In the genomic region with DNA sequence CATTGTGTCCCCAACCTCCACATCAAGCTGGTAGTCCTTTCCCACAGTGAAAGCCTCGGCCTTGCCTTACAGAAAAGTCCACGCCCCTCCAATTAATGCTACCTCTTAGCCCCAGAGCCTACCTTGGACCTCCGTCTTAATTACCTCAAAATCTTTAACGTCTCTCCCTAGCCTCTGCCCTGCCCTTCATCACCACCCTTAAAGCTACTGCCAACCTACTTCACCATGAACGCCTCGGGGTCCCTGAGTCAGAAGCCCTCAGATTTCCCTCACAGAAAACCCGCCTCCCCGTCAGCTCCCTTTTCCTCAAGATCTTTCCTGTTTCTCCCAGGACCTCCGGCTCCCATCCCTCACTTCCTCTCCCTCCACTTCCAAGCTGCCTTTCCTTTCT, we compare ENCODE assay signal across 8 mouse cellular contexts. TPM values are rescaled to one million over a fixed set of nuclear protein-coding genes. Genes with fewer than 3 reads are reported as not detected.
DNase-seq lines count a peak whose midpoint lies in the region; ATAC-seq and TF ChIP-seq lines count a peak whose summit lies in the region.

No protein-coding gene starts in this region.

- TF ChIP-seq CTCF in lung, embryonic 14.5 days (IDR thresholded peaks at IDR 0.05; ENCODE audit: low read depth): no peak

- H3K4me1 ChIP-seq in lung, embryonic 14.5 days (ENCODE audit: insufficient read depth): peaks cover 12% of the 10 kb centered on the region; the same call in 1 of the 2 replicates
- H3K4me1 ChIP-seq in embryonic facial prominence, embryonic 14.5 days (ENCODE audit: control insufficient read depth, insufficient read depth, low read length): peaks cover 15% of the 10 kb centered on the region
- peaks cover 24% of the 10 kb centered on the region for H3K4me1 ChIP-seq in intestine, embryonic 16.5 days (ENCODE audit: control insufficient read depth, insufficient read depth, low read length)
- peaks cover 19% of the 10 kb centered on the region for H3K4me1 ChIP-seq in neural tube, embryonic 14.5 days (ENCODE audit: control insufficient read depth, insufficient read depth, low read length)

- peak; percentile 33 for ATAC-seq in lung, embryonic 14.5 days (ENCODE audit: insufficient read depth)
- ATAC-seq in embryonic facial prominence, embryonic 14.5 days (ENCODE audit: low read depth): peak; percentile 10
- peak; percentile 25 for ATAC-seq in intestine, embryonic 16.5 days
- peak; percentile 65 for ATAC-seq in neural tube, embryonic 14.5 days (ENCODE audit: low read depth)

- peak; percentile 2 for DNase-seq in lung, embryonic 14.5 days
- DNase-seq in lung, postnatal 4 days: no peak
- DNase-seq in embryonic facial prominence, embryonic 14.5 days (ENCODE audit: low spot score): peak; percentile 4
- DNase-seq in cerebellum, adult 11 months: no peak
- DNase-seq in spleen, postnatal 10 days (ENCODE audit: low spot score in 2 of 2): no peak
- DNase-seq in layer of hippocampus, adult 8-10 months (ENCODE audit: low spot score in 2 of 2): no peak

- H3K9ac ChIP-seq in lung, embryonic 14.5 days: peak overlapping the region; percentile 67
- peak overlapping the region; percentile 74 for H3K9ac ChIP-seq in embryonic facial prominence, embryonic 14.5 days (ENCODE audit: low read depth, low read length)
- H3K9ac ChIP-seq in intestine, embryonic 16.5 days (ENCODE audit: low read depth, low read length): peak overlapping the region; percentile 59
- H3K9ac ChIP-seq in neural tube, embryonic 14.5 days (replicated peaks; ENCODE audit: low read depth, low read length): peak overlapping the region; percentile 68

- peak overlapping the region; percentile 84; the same call in 1 of the 2 replicates for H3K27ac ChIP-seq in lung, embryonic 14.5 days (ENCODE audit: low read depth)
- 0 out of 2 replicates have a peak overlapping the region, but pooled peaks have one; percentile 84 for H3K27ac ChIP-seq in embryonic facial prominence, embryonic 14.5 days (replicated peaks; ENCODE audit: low read depth, low read length)
- H3K27ac ChIP-seq in intestine, embryonic 16.5 days (ENCODE audit: low read length): peak overlapping the region; percentile 3; the same call in 1 of the 2 replicates
- H3K27ac ChIP-seq in neural tube, embryonic 14.5 days (ENCODE audit: low read depth, low read length): peak overlapping the region; percentile 50

- peak overlapping the region; percentile 59 for H3K4me3 ChIP-seq in lung, embryonic 14.5 days (ENCODE audit: low read depth, low read length)
- H3K4me3 ChIP-seq in embryonic facial prominence, embryonic 14.5 days (ENCODE audit: low read depth, low read length): peak overlapping the region; percentile 78
- H3K4me3 ChIP-seq in intestine, embryonic 16.5 days (ENCODE audit: low read length): peak overlapping the region; percentile 57
- H3K4me3 ChIP-seq in neural tube, embryonic 14.5 days (ENCODE audit: low read depth, low read length): peak overlapping the region; percentile 48

- WGBS in lung, embryonic 14.5 days: under 1% methylated on average over 9 of the region's 9 CpGs
- 0% methylated on average over 9 of the region's 9 CpGs for WGBS in embryonic facial prominence, embryonic 14.5 days
- under 1% methylated on average over 9 of the region's 9 CpGs for WGBS in intestine, embryonic 16.5 days
- 1% methylated on average over 9 of the region's 9 CpGs for WGBS in neural tube, embryonic 14.5 days

- H3K9me3 ChIP-seq in lung, embryonic 14.5 days (ENCODE audit: low read depth, low read length): no peaks in the 10 kb centered on the region
- no peaks in the 10 kb centered on the region for H3K9me3 ChIP-seq in embryonic facial prominence, embryonic 14.5 days (ENCODE audit: control insufficient read depth, low read length)
- H3K9me3 ChIP-seq in intestine, embryonic 16.5 days (ENCODE audit: control insufficient read depth, low read length): no peaks in the 10 kb centered on the region
- no peaks in the 10 kb centered on the region for H3K9me3 ChIP-seq in neural tube, embryonic 14.5 days (ENCODE audit: control insufficient read depth, low read length)

- H3K36me3 ChIP-seq in lung, embryonic 14.5 days (ENCODE audit: insufficient read depth): peaks cover 4% of the 10 kb centered on the region; the same call in 1 of the 2 replicates
- H3K36me3 ChIP-seq in embryonic facial prominence, embryonic 14.5 days (ENCODE audit: control insufficient read depth, insufficient read depth, low read length): peaks cover 8% of the 10 kb centered on the region
- no peaks in the 10 kb centered on the region for H3K36me3 ChIP-seq in intestine, embryonic 16.5 days (ENCODE audit: control insufficient read depth, insufficient read depth, low read length)
- no peaks in the 10 kb centered on the region for H3K36me3 ChIP-seq in neural tube, embryonic 14.5 days (ENCODE audit: control insufficient read depth, insufficient read depth, low read length)

- peak overlapping the region; percentile 65 for H3K4me2 ChIP-seq in lung, embryonic 14.5 days
- peak overlapping the region; percentile 75 for H3K4me2 ChIP-seq in embryonic facial prominence, embryonic 14.5 days (ENCODE audit: low read depth, low read length)
- H3K4me2 ChIP-seq in intestine, embryonic 16.5 days (ENCODE audit: low read depth, low read length): peak overlapping the region; percentile 58
- H3K4me2 ChIP-seq in neural tube, embryonic 14.5 days (ENCODE audit: low read depth, low read length): peak overlapping the region; percentile 70

- no peaks in the 10 kb centered on the region for H3K27me3 ChIP-seq in lung, embryonic 14.5 days (ENCODE audit: insufficient read depth, low read length)
- no peaks in the 10 kb centered on the region for H3K27me3 ChIP-seq in embryonic facial prominence, embryonic 14.5 days (replicated peaks; ENCODE audit: control insufficient read depth, insufficient read depth, low read length)
- no peaks in the 10 kb centered on the region for H3K27me3 ChIP-seq in intestine, embryonic 16.5 days (replicated peaks; ENCODE audit: control insufficient read depth, insufficient read depth, low read length)
- H3K27me3 ChIP-seq in neural tube, embryonic 14.5 days (ENCODE audit: control insufficient read depth, insufficient read depth, low read length): no peaks in the 10 kb centered on the region

RNA-seq across cellular contexts. Expression of gene Rnf121, which starts 0.6 kb away (rescaled TPM):
- 24.8 and 29.3 TPM in 2 replicates for polyA plus RNA-seq in lung, embryonic 14.5 days (2014; fragmentation: Nextera tagmentation; extraction: Ambion mirVana)
- polyA plus RNA-seq in embryonic facial prominence, embryonic 14.5 days (2014; fragmentation: Nextera tagmentation; extraction: Ambion mirVana): 33.5 TPM in 2 replicates
- 33.0 and 35.5 TPM in 2 replicates for polyA plus RNA-seq in intestine, embryonic 16.5 days (2015; fragmentation: Nextera tagmentation; extraction: Ambion mirVana)
- polyA plus RNA-seq in neural tube, embryonic 14.5 days (2014; fragmentation: Nextera tagmentation; extraction: Ambion mirVana): 31.3 and 35.4 TPM in 2 replicates
- total RNA-seq in layer of hippocampus, adult 8-10 months (2022): 10 to 100 TPM; 43.4 to 47.0 (median 44.9) TPM

RNA-seq across cellular contexts. Expression of gene Xndc1, which starts 0.7 kb away (rescaled TPM):
- 23.8 and 26.9 TPM in 2 replicates for polyA plus RNA-seq in lung, embryonic 14.5 days (2014; fragmentation: Nextera tagmentation; extraction: Ambion mirVana)
- polyA plus RNA-seq in embryonic facial prominence, embryonic 14.5 days (2014; fragmentation: Nextera tagmentation; extraction: Ambion mirVana): 14.5 and 17.5 TPM in 2 replicates
- polyA plus RNA-seq in intestine, embryonic 16.5 days (2015; fragmentation: Nextera tagmentation; extraction: Ambion mirVana): 17.7 and 21.6 TPM in 2 replicates
- polyA plus RNA-seq in neural tube, embryonic 14.5 days (2014; fragmentation: Nextera tagmentation; extraction: Ambion mirVana): 20.3 and 22.0 TPM in 2 replicates
- total RNA-seq in layer of hippocampus, adult 8-10 months (2022): 10 to 100 TPM; 25.8 to 37.3 (median 31.9) TPM

RNA-seq across cellular contexts. Expression of gene Xntrpc, which starts 0.9 kb away (rescaled TPM):
- polyA plus RNA-seq in lung, embryonic 14.5 days (2014; fragmentation: Nextera tagmentation; extraction: Ambion mirVana): 1.0 and 1.2 TPM in 2 replicates
- polyA plus RNA-seq in embryonic facial prominence, embryonic 14.5 days (2014; fragmentation: Nextera tagmentation; extraction: Ambion mirVana): 0.84 and 1.6 TPM in 2 replicates
- 0.47 and 0.48 TPM in 2 replicates for polyA plus RNA-seq in intestine, embryonic 16.5 days (2015; fragmentation: Nextera tagmentation; extraction: Ambion mirVana)
- polyA plus RNA-seq in neural tube, embryonic 14.5 days (2014; fragmentation: Nextera tagmentation; extraction: Ambion mirVana): 0.98 and 1.5 TPM in 2 replicates
- 1 to 10 TPM; 1.7 to 2.8 (median 2.3) TPM for total RNA-seq in layer of hippocampus, adult 8-10 months (2022)

RNA-seq across cellular contexts. Expression of gene Trpc2, which starts 18.3 kb away (rescaled TPM):
- not detected in 2 replicates for polyA plus RNA-seq in lung, embryonic 14.5 days (2014; fragmentation: Nextera tagmentation; extraction: Ambion mirVana)
- 0.25 TPM in 1 of 2 replicates, not detected in the other for polyA plus RNA-seq in embryonic facial prominence, embryonic 14.5 days (2014; fragmentation: Nextera tagmentation; extraction: Ambion mirVana)
- polyA plus RNA-seq in intestine, embryonic 16.5 days (2015; fragmentation: Nextera tagmentation; extraction: Ambion mirVana): not detected in 2 replicates
- polyA plus RNA-seq in neural tube, embryonic 14.5 days (2014; fragmentation: Nextera tagmentation; extraction: Ambion mirVana): not detected in 2 replicates
- 1 to 10 TPM in 3 of 4 experiments, not detected in 1; 1.4 to 2.4 (median 1.8) TPM for total RNA-seq in layer of hippocampus, adult 8-10 months (2022)

RNA-seq across cellular contexts. Expression of gene Art1, which starts 36.9 kb away (rescaled TPM):
- polyA plus RNA-seq in lung, embryonic 14.5 days (2014; fragmentation: Nextera tagmentation; extraction: Ambion mirVana): 0.50 and 0.65 TPM in 2 replicates
- polyA plus RNA-seq in embryonic facial prominence, embryonic 14.5 days (2014; fragmentation: Nextera tagmentation; extraction: Ambion mirVana): 32.0 and 32.2 TPM in 2 replicates
- 0.18 and 0.22 TPM in 2 replicates for polyA plus RNA-seq in intestine, embryonic 16.5 days (2015; fragmentation: Nextera tagmentation; extraction: Ambion mirVana)
- 0.50 and 0.58 TPM in 2 replicates for polyA plus RNA-seq in neural tube, embryonic 14.5 days (2014; fragmentation: Nextera tagmentation; extraction: Ambion mirVana)
- not detected for total RNA-seq in layer of hippocampus, adult 8-10 months (2022)

Comparison
In these comparisons a context has a peak if more than half of its experiments do, and no peak if none do; other contexts are left out.
1. DNase-seq: peak in lung, embryonic 14.5 days (single experiment) and embryonic facial prominence, embryonic 14.5 days (single experiment); none in lung, postnatal 4 days (0 of 2), cerebellum, adult 11 months (single experiment), spleen, postnatal 10 days (0 of 2) and layer of hippocampus, adult 8-10 months (0 of 2).
2. ATAC-seq: peak in every context shown above with its lines; median percentile 65 in neural tube, embryonic 14.5 days; 33 in lung, embryonic 14.5 days; 25 in intestine, embryonic 16.5 days; 10 in embryonic facial prominence, embryonic 14.5 days.
3. H3K27ac ChIP-seq: peak in every context shown above with its lines; median percentile 84 in lung, embryonic 14.5 days; 84 in embryonic facial prominence, embryonic 14.5 days; 50 in neural tube, embryonic 14.5 days; 3 in intestine, embryonic 16.5 days.
4. Peak in every context shown above with its lines, with median percentiles within 50 percentile points of each other: H3K4me2 ChIP-seq, H3K4me3 ChIP-seq and H3K9ac ChIP-seq.